Mouse (Mus musculus) bone marrow, adult 2 months (tissue): ENCODE data around the gene Nipal4. TPM values are rescaled to one million over a fixed set of nuclear protein-coding genes. Genes with fewer than 3 reads are reported as not detected.

ENCODE experiments used
- H3K27ac ChIP-seq: fragments of 200-500 bp; 2 replicates; pipeline ENCODE4 v1.5.1; 2012; ENCODE audit warnings: low read depth, mild to moderate bottlenecking, control low read depth, inconsistent platforms, low read length; ENCODE audit not compliant: control insufficient read depth, poor library complexity, insufficient read depth
- H3K4me1 ChIP-seq: fragments of 200-500 bp; 2 replicates; pipeline ENCODE4 v1.6.1; 2011; ENCODE audit warnings: low read length; ENCODE audit not compliant: control insufficient read depth, insufficient read depth
- H3K4me3 ChIP-seq: fragments of 200-500 bp; replicated peaks from 2 replicates; pipeline ENCODE3; 2011; ENCODE audit warnings: mild to moderate bottlenecking, low read depth, low read length, control low read depth; ENCODE audit not compliant: control insufficient read depth
- CTCF ChIP-seq: fragments of 200-500 bp; IDR thresholded peaks from 2 replicates; pipeline ENCODE4 v1.5.1; 2011; ENCODE audit warnings: low read length, control low read depth; ENCODE audit not compliant: control insufficient read depth, insufficient read depth
- POLR2A ChIP-seq: fragments of 200-500 bp; IDR thresholded peaks from 2 replicates; pipeline ENCODE4 v1.6.1; 2011; ENCODE audit warnings: low read depth, mild to moderate bottlenecking, control low read depth, low read length, borderline replicate concordance; ENCODE audit not compliant: control insufficient read depth
- WGBS: fragments of 180-500 bp; shearing (Covaris S2); methylation state at CpG from one replicate; pipeline ENCODE4 v1.1.7; 2018; 5-methylcytosine and 5-hydroxymethylcytosine counted together
- polyA plus RNA-seq: library from polyadenylated mRNA; stranded (reverse); fragments of >200 nt; gene quantifications from 2 replicates; pipeline ENCODE4 v1.2.4, GENCODE M21; 2011; ENCODE audit warnings: low replicate concordance; ENCODE audit not compliant: missing spikeins, insufficient read depth, insufficient read length

Nipal4 gene
- polyA plus RNA-seq = not detected in 2 replicates

DNA sequence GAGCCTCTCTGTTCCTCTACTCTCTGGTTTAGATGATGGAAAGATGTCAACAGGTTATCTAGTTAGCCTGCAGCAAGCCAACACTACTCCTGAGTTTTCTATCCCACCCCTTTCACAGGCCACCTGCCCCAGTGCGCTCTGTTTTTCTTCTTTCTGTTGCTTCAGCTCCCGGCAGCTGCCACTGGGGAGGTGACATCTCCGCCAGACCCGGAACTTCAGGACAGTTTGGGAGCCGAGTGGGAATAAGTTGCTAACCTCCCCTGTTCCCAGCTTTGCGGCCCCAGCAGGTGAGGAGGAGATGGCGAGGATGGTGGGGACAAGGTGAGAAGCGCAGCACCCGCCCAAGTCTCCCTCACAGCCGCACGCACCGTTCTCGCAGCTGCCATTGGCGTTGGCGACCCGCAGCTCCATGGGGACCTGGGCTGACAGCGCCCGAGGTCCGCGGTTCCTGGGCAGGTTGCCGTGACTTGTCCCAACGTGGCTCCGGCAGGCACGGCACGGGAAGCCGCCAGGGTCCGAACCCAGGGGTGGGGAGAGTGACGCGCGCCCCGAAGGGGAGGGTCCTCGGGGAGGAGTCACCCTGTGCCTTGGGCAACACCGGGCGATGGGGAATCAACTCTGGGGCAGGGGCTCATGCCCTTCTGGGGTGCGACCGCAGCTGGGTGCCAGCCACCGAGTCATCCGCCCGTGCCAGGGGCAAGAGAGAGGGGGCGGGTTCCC lies at the start of gene Nipal4:
Gene Nipal4, minus strand, starts transcription at position 643 of the 720 bp plus-strand sequence.
- Histone ChIP-seq H3K27ac (no peak within 1 kb of the TSS), H3K4me3 (no peak within 1 kb of the TSS), H3K4me1 (no peaks in the 10 kb centered on the region)
- 4% methylated on average over 40 of the region's 40 CpGs for WGBS
- no peak for TF ChIP-seq POLR2A
- TF ChIP-seq CTCF = no peak

DNA sequence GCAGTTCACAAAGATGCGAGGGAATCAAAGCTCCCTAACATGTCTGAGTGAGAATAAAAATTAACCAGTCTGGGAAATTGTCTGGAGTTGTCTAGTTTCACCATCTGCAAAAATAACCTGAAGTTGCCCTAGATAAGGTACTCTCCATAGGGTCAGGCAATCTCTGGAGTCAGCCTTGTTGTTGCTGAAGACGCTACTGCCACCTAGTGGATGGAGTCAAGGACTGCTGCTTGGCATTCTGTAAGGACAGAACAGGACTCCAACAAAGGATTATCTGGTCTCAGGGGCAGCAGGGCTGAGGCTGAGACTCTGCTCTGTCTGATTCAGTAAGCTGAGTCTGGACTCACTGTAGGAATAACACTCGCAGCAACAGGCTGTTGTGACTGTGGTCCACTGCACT lies 49.0 kb upstream of the Nipal4 start:
- TF ChIP-seq POLR2A (no peak), CTCF (peak; percentile 92)
- no peak overlapping the region for H3K27ac ChIP-seq

GRCm38 (mm10) chr11:46214368-46215230 lies 48.3 kb upstream of the Nipal4 start:
- Histone ChIP-seq H3K27ac (no peak overlapping the region), H3K4me1 (no peaks in the 10 kb centered on the region), H3K4me3 (no peak overlapping the region)
- 87% methylated on average over 14 of the region's 14 CpGs for WGBS
- TF ChIP-seq CTCF = no peak
- TF ChIP-seq POLR2A = no peak

More for the DNA sequence above, 49.0 kb upstream of the Nipal4 start:
- 46% methylated on average over 3 of the region's 3 CpGs for WGBS
- Histone ChIP-seq H3K4me3 (no peak overlapping the region), H3K4me1 (no peaks in the 10 kb centered on the region)

- Histone ChIP-seq H3K4me3 (no peak overlapping the region), H3K4me1 (no peaks in the 10 kb centered on the region), H3K27ac (no peak overlapping the region)
- TF ChIP-seq POLR2A (no peak), CTCF (no peak)
- whole genome bisulfite sequencing = 90% methylated on average over 5 of the region's 5 CpGs
Measured at GRCm38 (mm10) chr11:46213844-46214243, 47.5 kb upstream of the Nipal4 start.

DNA sequence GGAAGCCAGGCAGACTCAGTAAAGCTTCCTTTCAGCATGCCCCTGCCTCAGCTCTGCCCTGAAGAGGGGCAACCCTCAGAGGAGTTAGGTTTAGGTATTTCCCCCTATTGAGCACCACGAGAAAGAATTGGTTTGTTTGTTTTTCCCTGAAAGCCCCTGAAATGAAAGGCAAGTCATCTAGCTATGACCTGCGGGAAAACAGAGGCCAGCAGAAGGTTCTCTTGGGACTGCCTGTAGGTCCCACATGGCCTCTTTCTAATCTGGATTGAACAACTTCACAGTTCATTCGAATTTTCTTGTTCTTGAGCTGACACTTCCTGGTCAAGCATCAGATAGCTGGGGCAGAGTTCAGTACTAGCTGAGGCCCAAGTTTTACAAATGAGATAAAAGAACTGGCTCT lies 45.5 kb upstream of the Nipal4 start:
- 65% methylated on average over 3 of the region's 3 CpGs for WGBS
- TF ChIP-seq CTCF = no peak
- TF ChIP-seq POLR2A = no peak
- no peaks in the 10 kb centered on the region for H3K4me1 ChIP-seq
- H3K4me3 ChIP-seq = no peak overlapping the region
- no peak overlapping the region for H3K27ac ChIP-seq

GRCm38 (mm10) chr11:46209884-46210283 lies 43.6 kb upstream of the Nipal4 start:
- WGBS = 70% methylated on average over 2 of the region's 2 CpGs
- no peak overlapping the region for H3K4me3 ChIP-seq

DNA sequence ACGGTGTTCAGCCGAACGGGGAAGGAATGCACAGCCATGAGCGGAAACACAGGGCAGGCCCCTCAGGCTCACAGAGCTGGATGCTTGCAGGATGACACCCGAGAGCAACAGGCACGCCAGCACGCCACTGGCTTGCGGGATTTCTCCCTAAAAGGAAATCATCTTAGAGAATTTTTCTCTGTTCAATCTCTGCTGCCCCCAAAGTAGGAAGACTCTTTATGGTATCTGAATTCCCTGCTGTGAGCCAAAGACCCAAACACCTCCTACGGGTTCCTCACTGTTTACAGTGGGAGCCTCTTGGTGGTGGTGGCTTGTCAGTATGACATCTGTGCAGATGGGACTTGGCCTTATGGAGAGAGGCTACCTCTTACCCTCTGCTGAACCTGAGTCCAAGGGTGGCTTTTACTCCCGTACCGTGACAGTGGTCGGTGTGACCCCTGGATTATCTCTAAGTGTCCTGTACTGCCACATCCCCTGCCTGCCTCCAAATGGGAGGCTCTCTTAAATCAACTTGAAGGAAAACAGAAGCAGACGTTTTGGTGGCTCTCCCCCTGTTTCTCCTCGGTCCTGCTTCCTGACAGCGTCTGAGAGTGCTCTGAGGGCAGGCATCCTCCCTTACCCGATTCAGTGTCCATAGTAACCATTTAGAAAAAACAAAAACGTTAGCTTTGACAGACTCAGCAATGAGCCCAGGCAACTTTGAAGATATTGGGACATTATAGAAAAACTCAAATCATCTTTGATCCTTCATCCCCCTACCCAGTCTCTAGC lies 39.5 kb upstream of the Nipal4 start:
- TF ChIP-seq CTCF (no peak), POLR2A (no peak)
- no peaks in the 10 kb centered on the region for H3K4me1 ChIP-seq
- H3K27ac ChIP-seq = no peak overlapping the region
- WGBS = 82% methylated on average over 17 of the region's 17 CpGs
- no peak overlapping the region for H3K4me3 ChIP-seq

More at GRCm38 (mm10) chr11:46209884-46210283, 43.6 kb upstream of the Nipal4 start:
- Histone ChIP-seq H3K4me1 (no peaks in the 10 kb centered on the region), H3K27ac (no peak overlapping the region)
- TF ChIP-seq POLR2A (no peak), CTCF (no peak)

DNA sequence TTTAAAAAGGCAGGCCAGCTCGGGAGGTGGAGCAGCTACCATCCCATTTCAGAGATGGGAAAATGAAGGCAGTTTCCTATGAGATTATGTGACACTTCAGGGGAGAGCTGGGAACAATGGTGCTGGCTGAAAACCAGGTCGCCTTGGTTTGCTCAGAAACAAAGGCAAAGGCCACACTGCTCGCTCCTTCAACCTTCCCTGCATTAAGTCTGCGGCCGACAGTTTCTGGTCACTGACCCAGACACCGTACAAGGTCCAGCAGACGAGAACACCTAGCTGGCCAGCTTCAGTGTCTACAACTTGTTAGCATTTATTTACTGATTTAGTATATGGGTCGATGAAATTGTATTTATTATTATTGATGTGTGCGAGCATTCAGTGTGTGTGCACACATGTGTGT lies 38.5 kb upstream of the Nipal4 start:
- no peak for TF ChIP-seq POLR2A
- TF ChIP-seq CTCF = no peak
- Histone ChIP-seq H3K4me3 (no peak overlapping the region), H3K4me1 (no peaks in the 10 kb centered on the region), H3K27ac (no peak overlapping the region)
- WGBS = 92% methylated on average over 9 of the region's 9 CpGs
